Mouse (Mus musculus) bone marrow, adult 2 months (tissue): ENCODE measurements around the gene Lgr5.

ENCODE experiments used
- CTCF ChIP-seq: fragments of 200-500 bp; IDR thresholded peaks from 2 replicates; pipeline ENCODE4 v1.5.1; 2011; ENCODE audit warnings: low read length, control low read depth; ENCODE audit not compliant: control insufficient read depth, insufficient read depth
- POLR2A ChIP-seq: fragments of 200-500 bp; IDR thresholded peaks from 2 replicates; pipeline ENCODE4 v1.6.1; 2011; ENCODE audit warnings: low read depth, mild to moderate bottlenecking, control low read depth, low read length, borderline replicate concordance; ENCODE audit not compliant: control insufficient read depth

DNA sequence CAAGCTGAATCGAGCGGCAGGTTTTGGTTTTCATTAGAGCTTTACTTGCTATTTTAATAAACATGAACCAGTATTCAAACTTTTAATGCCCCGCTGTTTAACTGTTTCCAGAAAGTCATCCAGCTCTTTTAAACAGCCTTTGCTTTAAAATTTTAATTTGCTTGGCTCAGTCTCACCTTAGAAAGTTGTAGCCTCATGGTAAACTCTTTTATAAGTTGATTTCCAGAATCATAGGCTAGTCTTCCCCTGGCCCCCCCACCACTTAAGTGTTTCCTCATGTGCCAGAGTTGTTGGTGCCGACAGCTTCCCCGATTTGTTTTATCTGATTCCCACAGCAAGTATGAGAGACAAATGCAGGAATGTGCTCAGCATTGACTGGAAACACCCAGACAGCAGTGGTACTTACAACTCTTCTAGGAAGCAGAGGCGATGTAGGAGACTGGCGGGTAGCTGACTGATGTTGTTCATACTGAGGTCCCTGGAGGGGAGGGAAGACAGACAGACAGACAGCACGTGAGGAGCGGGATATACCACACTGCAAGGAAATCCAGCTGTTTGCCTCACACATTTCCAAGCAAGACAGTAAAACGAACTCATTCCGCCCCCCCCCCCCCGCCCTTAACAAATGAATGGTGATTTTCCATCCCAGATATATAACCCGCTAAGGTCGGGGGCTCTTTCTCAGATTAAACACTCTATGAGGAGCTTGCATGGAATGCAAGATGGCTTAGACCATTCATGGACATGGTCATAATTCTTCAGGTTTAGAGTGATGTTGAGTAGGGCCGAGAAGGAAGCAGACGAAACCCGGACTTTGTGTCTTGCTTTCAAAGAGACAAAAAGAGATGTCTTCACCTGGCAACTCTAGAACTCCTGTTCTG is 67.1 kb downstream of the Lgr5 start:
- no peak for TF ChIP-seq CTCF
- TF ChIP-seq POLR2A = no peak
